In the genomic region with DNA sequence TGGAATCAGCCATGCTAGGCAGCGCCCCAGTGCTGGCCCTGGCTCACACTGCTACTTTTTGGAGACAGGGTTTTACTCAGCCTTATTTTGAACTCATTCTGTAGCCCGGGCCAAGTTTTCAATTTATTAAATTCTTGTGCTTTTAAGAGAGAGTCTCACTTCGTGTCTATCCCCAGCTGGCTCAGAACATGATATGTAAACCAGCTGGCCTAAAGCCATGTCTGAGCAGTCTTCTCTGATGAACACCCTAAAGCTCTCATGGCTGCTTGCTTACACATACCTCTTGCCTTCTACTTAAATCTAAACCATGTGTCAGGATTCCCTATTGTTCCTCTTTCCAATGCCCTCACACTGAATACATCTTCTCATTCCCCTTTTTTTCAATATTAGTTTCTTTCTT, we compare ENCODE assay signal across 16 mouse cellular contexts. TPM values are rescaled to one million over a fixed set of nuclear protein-coding genes. Genes with fewer than 3 reads are reported as not detected.
DNase-seq lines count a peak whose midpoint lies in the region; ATAC-seq and TF ChIP-seq lines count a peak whose summit lies in the region.
"Had no signal": no experiment of that assay in that cellular context is flagged by ENCODE, and none has a peak within 500 bp of the region (broad histone marks: within the 10 kb centered on the region; RNA-seq: fewer than 3 reads in every experiment).

No protein-coding gene starts in this region.

- TF ChIP-seq CTCF in left cerebral cortex, adult 2 months (IDR thresholded peaks at IDR 0.05): no peak

- H3K4me3 ChIP-seq in embryonic facial prominence, embryonic 11.5 days (ENCODE audit: low read depth, low read length): no peak overlapping the region
- no peak overlapping the region for H3K4me3 ChIP-seq in embryonic facial prominence, embryonic 10.5 days
- no peak overlapping the region for H3K4me3 ChIP-seq in left cerebral cortex, adult 2 months
- no peak overlapping the region for H3K4me3 ChIP-seq in liver, embryonic 12.5 days
- no peak overlapping the region for H3K4me3 ChIP-seq in midbrain, embryonic 11.5 days (ENCODE audit: low read depth, low read length)
- H3K4me3 ChIP-seq: heart, embryonic 13.5 days; hindbrain, embryonic 12.5 days; neural tube, embryonic 15.5 days had no signal

- no peaks in the 10 kb centered on the region for H3K27me3 ChIP-seq in embryonic facial prominence, embryonic 11.5 days (ENCODE audit: control insufficient read depth, insufficient read depth, low read length)
- H3K27me3 ChIP-seq in embryonic facial prominence, embryonic 10.5 days (replicated peaks; ENCODE audit: low read depth, poor library complexity, severe bottlenecking): no peaks in the 10 kb centered on the region
- no peaks in the 10 kb centered on the region for H3K27me3 ChIP-seq in liver, embryonic 12.5 days (replicated peaks)
- H3K27me3 ChIP-seq in midbrain, embryonic 11.5 days (ENCODE audit: control insufficient read depth, insufficient read depth, low read length): no peaks in the 10 kb centered on the region
- H3K27me3 ChIP-seq: heart, embryonic 13.5 days; hindbrain, embryonic 12.5 days; neural tube, embryonic 15.5 days had no signal

- no peak overlapping the region for H3K4me2 ChIP-seq in embryonic facial prominence, embryonic 11.5 days (ENCODE audit: low read depth, low read length)
- H3K4me2 ChIP-seq in liver, embryonic 12.5 days: no peak overlapping the region
- H3K4me2 ChIP-seq in midbrain, embryonic 11.5 days: no peak overlapping the region
- H3K4me2 ChIP-seq: heart, embryonic 13.5 days; hindbrain, embryonic 12.5 days; neural tube, embryonic 15.5 days had no signal

- 64% methylated on average over 3 of the region's 3 CpGs for WGBS in embryonic facial prominence, embryonic 11.5 days
- WGBS in embryonic facial prominence, embryonic 10.5 days: 76% methylated on average over 3 of the region's 3 CpGs
- WGBS in liver, embryonic 12.5 days (ENCODE audit: insufficient replicate concordance): 62% methylated on average over 3 of the region's 3 CpGs
- 79% methylated on average over 3 of the region's 3 CpGs for WGBS in midbrain, embryonic 11.5 days

- intact Hi-C loops in left cerebral cortex, adult 2 months (cut with DNase I): no loop called here

- H3K9ac ChIP-seq in embryonic facial prominence, embryonic 11.5 days (replicated peaks; ENCODE audit: low read length): no peak overlapping the region
- H3K9ac ChIP-seq in liver, embryonic 12.5 days: no peak overlapping the region
- no peak overlapping the region for H3K9ac ChIP-seq in midbrain, embryonic 11.5 days (ENCODE audit: low read length)
- H3K9ac ChIP-seq: heart, embryonic 13.5 days; hindbrain, embryonic 12.5 days; neural tube, embryonic 15.5 days had no signal

- DNase-seq in embryonic facial prominence, embryonic 11.5 days (ENCODE audit: low spot score): peak; percentile 9
- no peak for DNase-seq in embryonic facial prominence, embryonic 10.5 days (ENCODE audit: low spot score)
- DNase-seq in left cerebral cortex, adult 18-20 months (ENCODE audit: low spot score in 2 of 2): peak; percentile 30 to 38
- DNase-seq in left cerebral cortex, adult 2 months (ENCODE audit: extremely low spot score in 1 of 2, low spot score in 2 of 2): no peak
- peak; percentile 57 for DNase-seq in 3T3-L1 (ENCODE audit: low read depth, low spot score)
- DNase-seq in midbrain, embryonic 11.5 days (ENCODE audit: low spot score, missing footprints): no peak
- DNase-seq: cerebellum, adult 8-10 months; gastrocnemius, postnatal 14 days; kidney, adult 8-10 months; lung, adult 2 months; right cerebral cortex, postnatal 14 days had no signal

- no peak overlapping the region for H3K27ac ChIP-seq in embryonic facial prominence, embryonic 11.5 days (replicated peaks; ENCODE audit: low read depth, low read length)
- H3K27ac ChIP-seq in embryonic facial prominence, embryonic 10.5 days (replicated peaks): no peak overlapping the region
- H3K27ac ChIP-seq in left cerebral cortex, adult 2 months: no peak overlapping the region
- no peak overlapping the region for H3K27ac ChIP-seq in liver, embryonic 12.5 days
- H3K27ac ChIP-seq in midbrain, embryonic 11.5 days (ENCODE audit: low read depth, low read length): no peak overlapping the region
- H3K27ac ChIP-seq: heart, embryonic 13.5 days; hindbrain, embryonic 12.5 days; neural tube, embryonic 15.5 days had no signal

- no peaks in the 10 kb centered on the region for H3K36me3 ChIP-seq in embryonic facial prominence, embryonic 11.5 days (replicated peaks; ENCODE audit: control insufficient read depth, insufficient read depth, low read depth, low read length)
- no peaks in the 10 kb centered on the region for H3K36me3 ChIP-seq in embryonic facial prominence, embryonic 10.5 days (replicated peaks)
- H3K36me3 ChIP-seq in liver, embryonic 12.5 days: no peaks in the 10 kb centered on the region
- H3K36me3 ChIP-seq in midbrain, embryonic 11.5 days (ENCODE audit: control insufficient read depth, insufficient read depth, low read length): no peaks in the 10 kb centered on the region
- H3K36me3 ChIP-seq: heart, embryonic 13.5 days; hindbrain, embryonic 12.5 days; neural tube, embryonic 15.5 days had no signal

- ATAC-seq in embryonic facial prominence, embryonic 11.5 days (replicated peaks; ENCODE audit: insufficient number of reproducible peaks, low FRiP score, low TSS enrichment, low read depth): no peak
- peak; percentile 38; the same call in 1 of the 2 replicates for ATAC-seq in granulocyte monocyte progenitor cell, adult 5-6 weeks (replicated peaks; ENCODE audit: poor library complexity, severe bottlenecking)
- no peak for ATAC-seq in liver, embryonic 12.5 days
- no peak for ATAC-seq in midbrain, embryonic 11.5 days (ENCODE audit: low FRiP score)

- H3K4me1 ChIP-seq in embryonic facial prominence, embryonic 11.5 days (ENCODE audit: control insufficient read depth, insufficient read depth, low read length): no peaks in the 10 kb centered on the region
- no peaks in the 10 kb centered on the region for H3K4me1 ChIP-seq in embryonic facial prominence, embryonic 10.5 days
- H3K4me1 ChIP-seq in liver, embryonic 12.5 days: no peaks in the 10 kb centered on the region
- no peaks in the 10 kb centered on the region for H3K4me1 ChIP-seq in midbrain, embryonic 11.5 days (ENCODE audit: control insufficient read depth, insufficient read depth, low read length)
- H3K4me1 ChIP-seq: hindbrain, embryonic 12.5 days; neural tube, embryonic 15.5 days had no signal

- H3K9me3 ChIP-seq in embryonic facial prominence, embryonic 11.5 days (replicated peaks; ENCODE audit: control insufficient read depth, low read length): no peaks in the 10 kb centered on the region
- H3K9me3 ChIP-seq in embryonic facial prominence, embryonic 10.5 days: no peaks in the 10 kb centered on the region
- no peaks in the 10 kb centered on the region for H3K9me3 ChIP-seq in liver, embryonic 12.5 days (replicated peaks)
- H3K9me3 ChIP-seq in midbrain, embryonic 11.5 days (ENCODE audit: control insufficient read depth, low read length): no peaks in the 10 kb centered on the region
- H3K9me3 ChIP-seq: hindbrain, embryonic 12.5 days; neural tube, embryonic 15.5 days had no signal

RNA-seq across cellular contexts. Expression of gene Ak4, which starts 14.2 kb away (rescaled TPM):
- 7.1 and 7.5 TPM in 2 replicates for polyA plus RNA-seq in embryonic facial prominence, embryonic 11.5 days (2014; fragmentation: Nextera tagmentation; extraction: Ambion mirVana)
- polyA plus RNA-seq in embryonic facial prominence, embryonic 10.5 days (2016; fragmentation: Nextera tagmentation; extraction: Ambion mirVana): 25.0 and 32.2 TPM in 2 replicates
- total RNA-seq in left cerebral cortex, adult 18-20 months (2021): 10 to 100 TPM; 40.4 to 55.9 TPM
- total RNA-seq in left cerebral cortex, adult 2 months (2021): 10 to 100 TPM; 30.0 to 46.1 TPM
- 10.6 and 12.3 TPM in 2 replicates for total RNA-seq in granulocyte monocyte progenitor cell, adult 5-6 weeks (2014; fragmentation: Nextera tagmentation)
- 27.4 and 37.0 TPM in 2 replicates for total RNA-seq in granulocyte monocyte progenitor cell, adult 5-6 weeks (2017)
- polyA plus RNA-seq in liver, embryonic 12.5 days (2016; fragmentation: Nextera tagmentation; extraction: Ambion mirVana): 11.7 and 12.0 TPM in 2 replicates
- polyA plus RNA-seq in midbrain, embryonic 11.5 days (2014; fragmentation: Nextera tagmentation; extraction: Ambion mirVana): 10.8 and 12.7 TPM in 2 replicates

Comparison
In these comparisons a context has a peak if more than half of its experiments do, and no peak if none do; other contexts are left out.
1. DNase-seq: peak in embryonic facial prominence, embryonic 11.5 days (single experiment), left cerebral cortex, adult 18-20 months (2 of 2) and 3T3-L1 (single experiment); none in embryonic facial prominence, embryonic 10.5 days (single experiment), left cerebral cortex, adult 2 months (0 of 2) and midbrain, embryonic 11.5 days (single experiment).